Mouse (Mus musculus): Measurements from ENCODE around the gene Sod1. TPM values are rescaled to one million over a fixed set of nuclear protein-coding genes. Genes with fewer than 3 reads are reported as not detected.
A peak's percentile ranks its signal among the peaks of the same experiment; 100 is the strongest.

The Sod1 gene
- 100 to 1,000 TPM; 292 to 307 TPM for total RNA-seq (2021)
- long read RNA-seq, experiment 1, transcript Sod1-201 (5 exons, 641 nt): major isoform, 13 of 31 reads
- long read RNA-seq, experiment 1, partial matches to known transcripts: 16 of 31 reads
- long read RNA-seq, experiment 1, other reads (novel, unspliced or antisense): 2 of 31 reads
- long read RNA-seq, experiment 2, transcript Sod1-201 (5 exons, 641 nt): major isoform, 22 of 40 reads
- long read RNA-seq, experiment 2, partial matches to known transcripts: 11 of 40 reads
- long read RNA-seq, experiment 2, other reads (novel, unspliced or antisense): 5 of 40 reads

DNA sequence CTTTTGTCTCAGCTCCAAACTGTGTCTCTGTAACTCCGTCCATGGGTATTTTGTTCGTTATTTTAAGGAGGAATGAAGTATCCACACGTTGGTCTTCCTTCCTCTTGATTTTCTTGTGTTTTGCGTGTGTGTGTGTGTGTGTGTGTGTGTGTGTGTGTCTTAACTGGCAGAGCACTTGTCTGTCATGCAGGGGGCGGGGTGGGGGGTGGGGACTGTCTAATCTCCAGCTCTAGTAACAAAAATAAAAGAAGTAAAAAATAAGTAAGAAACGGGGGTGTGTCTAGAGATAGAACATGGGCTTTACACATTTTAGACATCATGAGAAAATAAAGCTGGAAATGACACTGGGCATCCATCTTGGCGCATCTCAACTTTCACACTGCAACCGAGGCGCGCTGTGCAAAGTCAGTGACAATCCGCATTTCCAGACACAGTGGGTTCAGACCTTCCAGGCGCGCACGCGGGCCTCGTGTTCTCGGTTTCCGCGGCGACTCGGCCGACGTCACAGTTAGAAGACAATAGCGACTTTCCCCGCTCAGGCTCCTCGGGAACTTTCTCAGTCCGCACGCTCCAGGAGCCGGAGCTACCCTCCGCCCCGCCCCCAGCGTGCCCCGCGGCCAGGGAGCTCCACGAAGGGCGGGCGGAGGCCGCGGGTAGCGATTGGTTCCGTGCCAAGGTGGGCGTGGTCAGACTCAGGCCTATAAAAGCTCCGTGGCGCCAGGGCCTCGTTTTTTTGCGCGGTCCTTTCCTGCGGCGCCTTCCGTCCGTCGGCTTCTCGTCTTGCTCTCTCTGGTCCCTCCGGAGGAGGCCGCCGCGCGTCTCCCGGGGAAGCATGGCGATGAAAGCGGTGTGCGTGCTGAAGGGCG lies at the start of gene Sod1:
TSS of gene Sod1 (plus strand) at position 729 of the 866 bp plus-strand sequence.
- Histone ChIP-seq H3K27ac (peak within 1 kb of the TSS; percentile 98), H3K4me3 (peak within 1 kb of the TSS; percentile 95)
- TF ChIP-seq CTCF (IDR thresholded peaks at IDR 0.05): no peak
- peak; percentile 97 for DNase-seq
- intact Hi-C loops (cut with DNase I): loop anchor here (2.0 to 5.0 kb wide), 2 partner anchors 47 to 63 kb away; no protein-coding TSS in a partner anchor

- TF ChIP-seq CTCF (IDR thresholded peaks at IDR 0.05): no peak
- DNase-seq: no peak
- Histone ChIP-seq H3K4me3 (no peak overlapping the region), H3K27ac (no peak overlapping the region)
- intact Hi-C loops (cut with DNase I): no loop called here
Measured at GRCm38 (mm10) chr16:90171416-90171815, 49.1 kb upstream of the Sod1 start.

- intact Hi-C loops (cut with DNase I): no loop called here
- TF ChIP-seq CTCF (IDR thresholded peaks at IDR 0.05): no peak
- H3K4me3 ChIP-seq: no peak overlapping the region
- H3K27ac ChIP-seq: no peak overlapping the region
- DNase-seq: no peak
Measured at GRCm38 (mm10) chr16:90176472-90176871, 44.1 kb upstream of the Sod1 start.

- intact Hi-C loops (cut with DNase I): no loop called here
- no peak for TF ChIP-seq CTCF (IDR thresholded peaks at IDR 0.05)
- Histone ChIP-seq H3K27ac (no peak overlapping the region), H3K4me3 (no peak overlapping the region)
- DNase-seq: no peak
Measured at GRCm38 (mm10) chr16:90177425-90177824, 43.1 kb upstream of the Sod1 start.

DNA sequence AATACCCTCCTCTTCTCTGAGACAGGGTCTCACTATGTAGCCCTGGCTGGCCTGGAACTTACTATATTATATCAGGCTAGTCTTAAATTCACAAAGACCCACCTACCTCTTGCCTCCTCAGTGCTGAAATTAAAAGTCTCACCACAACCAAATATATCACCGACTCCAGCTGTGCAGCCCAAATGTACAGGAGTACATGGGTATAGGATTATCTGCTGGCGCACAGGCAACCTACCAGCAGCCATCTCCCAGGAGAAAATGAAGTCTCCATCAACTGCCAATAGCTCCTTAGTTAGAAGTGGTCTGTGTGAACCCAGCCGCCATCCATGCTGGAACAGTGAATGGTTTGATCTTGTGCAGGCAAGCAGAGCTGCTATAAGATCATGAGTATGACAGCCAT lies 42.1 kb upstream of the Sod1 start:
- intact Hi-C loops (cut with DNase I): no loop called here
- Histone ChIP-seq H3K4me3 (no peak overlapping the region), H3K27ac (no peak overlapping the region)
- TF ChIP-seq CTCF (IDR thresholded peaks at IDR 0.05): no peak
- no peak for DNase-seq

GRCm38 (mm10) chr16:90179892-90180291 lies 40.7 kb upstream of the Sod1 start:
- H3K27ac ChIP-seq: no peak overlapping the region
- DNase-seq: no peak
- intact Hi-C loops (cut with DNase I): no loop called here
- TF ChIP-seq CTCF (IDR thresholded peaks at IDR 0.05): no peak
- no peak overlapping the region for H3K4me3 ChIP-seq

GRCm38 (mm10) chr16:90180975-90181374 lies 39.6 kb upstream of the Sod1 start:
- TF ChIP-seq CTCF (IDR thresholded peaks at IDR 0.05): no peak
- no peak overlapping the region for H3K27ac ChIP-seq

GRCm38 (mm10) chr16:90181673-90182072 lies 38.9 kb upstream of the Sod1 start:
- TF ChIP-seq CTCF (IDR thresholded peaks at IDR 0.05): no peak
- intact Hi-C loops (cut with DNase I): no loop called here
- H3K4me3 ChIP-seq: no peak overlapping the region

More at GRCm38 (mm10) chr16:90180975-90181374, 39.6 kb upstream of the Sod1 start:
- intact Hi-C loops (cut with DNase I): no loop called here
- no peak overlapping the region for H3K4me3 ChIP-seq
- no peak for DNase-seq

DNA sequence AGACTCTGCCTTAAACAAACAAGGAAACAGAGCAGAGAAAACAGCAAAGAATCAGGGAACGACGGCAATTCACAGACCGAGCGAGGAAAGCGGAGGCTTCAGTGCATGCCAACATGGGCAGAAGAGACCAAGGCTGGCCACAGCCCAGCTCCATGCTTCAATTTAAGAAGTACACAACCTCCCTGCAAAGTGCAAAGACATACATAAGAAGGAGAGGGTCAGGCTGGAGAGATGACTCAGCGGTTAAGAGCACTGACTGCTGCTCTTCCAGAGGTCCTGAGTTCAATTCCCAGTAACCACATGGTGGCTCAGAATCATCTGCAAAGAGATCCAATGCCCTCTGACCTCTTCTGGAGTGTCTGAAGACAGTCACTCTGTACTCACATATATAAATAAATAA lies 36.4 kb upstream of the Sod1 start:
- no peak for DNase-seq
- intact Hi-C loops (cut with DNase I): no loop called here
- Histone ChIP-seq H3K27ac (no peak overlapping the region), H3K4me3 (no peak overlapping the region)
- TF ChIP-seq CTCF (IDR thresholded peaks at IDR 0.05): no peak

More at GRCm38 (mm10) chr16:90181673-90182072, 38.9 kb upstream of the Sod1 start:
- DNase-seq: no peak
- H3K27ac ChIP-seq: no peak overlapping the region

DNA sequence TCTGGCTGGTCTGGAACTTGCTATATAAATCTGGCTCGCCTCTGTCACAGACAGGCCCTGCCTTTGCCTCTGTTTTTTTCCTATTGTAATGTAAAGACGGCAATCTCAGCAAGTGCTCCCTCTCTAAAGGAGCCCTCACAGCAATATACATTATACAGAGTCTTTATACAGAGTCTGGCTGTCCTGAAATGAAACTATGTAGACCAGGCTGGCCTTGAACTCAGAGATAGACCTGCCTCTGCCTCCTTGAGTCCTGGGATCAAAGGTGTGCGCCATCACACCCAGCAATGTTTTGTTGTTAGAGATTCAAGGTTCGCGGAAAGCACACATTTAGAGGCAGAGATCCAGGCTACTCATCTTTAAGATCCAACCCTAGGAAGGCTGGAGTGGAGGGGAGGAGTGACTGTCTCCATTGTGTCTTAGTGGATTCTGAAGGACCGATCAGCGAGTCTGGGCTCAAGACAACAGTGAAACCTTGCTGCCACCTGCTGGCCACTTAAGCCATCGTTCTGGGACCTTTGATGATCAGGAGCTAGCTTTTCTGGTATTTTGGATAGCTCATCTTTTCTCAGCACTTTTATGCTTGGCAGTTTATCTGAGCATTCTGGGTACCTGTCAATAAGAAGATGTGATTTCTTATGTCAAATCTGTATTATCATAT lies 34.5 kb upstream of the Sod1 start:
- no peak overlapping the region for H3K27ac ChIP-seq
- DNase-seq: peak; percentile 74
- no peak overlapping the region for H3K4me3 ChIP-seq
- intact Hi-C loops (cut with DNase I): loop anchor here (2.0 kb wide), 1 partner anchor 411 kb away; no protein-coding TSS in a partner anchor
- peak; percentile 84 for TF ChIP-seq CTCF (IDR thresholded peaks at IDR 0.05)

- peak; percentile 39; the same call in 1 of the 2 replicates for TF ChIP-seq CTCF (IDR thresholded peaks at IDR 0.05)
- H3K27ac ChIP-seq: no peak overlapping the region
- DNase-seq: peak; percentile 30
- intact Hi-C loops (cut with DNase I): loop anchor here (2.0 kb wide), 1 partner anchor 413 kb away; no protein-coding TSS in a partner anchor
- H3K4me3 ChIP-seq: no peak overlapping the region
Measured at GRCm38 (mm10) chr16:90187453-90187852, 33.1 kb upstream of the Sod1 start.

GRCm38 (mm10) chr16:90191289-90191688 lies 29.3 kb upstream of the Sod1 start:
- intact Hi-C loops (cut with DNase I): no loop called here
- TF ChIP-seq CTCF (IDR thresholded peaks at IDR 0.05): no peak
- no peak for DNase-seq

More at GRCm38 (mm10) chr16:90191289-90191688, 29.3 kb upstream of the Sod1 start:
- Histone ChIP-seq H3K4me3 (no peak overlapping the region), H3K27ac (no peak overlapping the region)
